ENCODE assay signal across 9 mouse cellular contexts in genomic region chr2:61490436-61491109, GRCm38 (mm10).
DNase-seq lines count a peak whose midpoint lies in the region; ATAC-seq and TF ChIP-seq lines count a peak whose summit lies in the region.
"Had no signal": no experiment of that assay in that cellular context is flagged by ENCODE, and none has a peak within 500 bp of the region (broad histone marks: within the 10 kb centered on the region; RNA-seq: fewer than 3 reads in every experiment).

No protein-coding gene starts in this region.

- no peak overlapping the region for H3K9ac ChIP-seq in lung, postnatal 0 days (replicated peaks; ENCODE audit: low read depth)
- H3K9ac ChIP-seq in ES-E14 (ENCODE audit: insufficient read depth, low read depth, low read length, poor library complexity, severe bottlenecking), result no peak overlapping the region
- no peak overlapping the region for H3K9ac ChIP-seq in heart, embryonic 11.5 days (ENCODE audit: low read depth, low read length)
- H3K9ac ChIP-seq: heart, embryonic 12.5 days; liver, embryonic 15.5 days had no signal

- no peak overlapping the region for H3K4me3 ChIP-seq in lung, postnatal 0 days (ENCODE audit: low read depth, low read length)
- no peak overlapping the region for H3K4me3 ChIP-seq in ES-E14 (ENCODE audit: insufficient read depth in 1 of 2, low read depth in 1 of 2, low read length in 2 of 2, poor library complexity in 1 of 2, severe bottlenecking in 1 of 2)
- no peak overlapping the region for H3K4me3 ChIP-seq in bone marrow macrophage, adult 2 months (ENCODE audit: insufficient read depth, low read length)
- H3K4me3 ChIP-seq in small intestine, adult 2 months (ENCODE audit: low read depth, low read length), result no peak overlapping the region
- no peak overlapping the region for H3K4me3 ChIP-seq in heart, embryonic 11.5 days (ENCODE audit: low read depth, low read length)
- H3K4me3 ChIP-seq: heart, embryonic 12.5 days; liver, embryonic 15.5 days had no signal

- TF ChIP-seq CTCF in lung, postnatal 0 days (IDR thresholded peaks at IDR 0.05), result peak; percentile 53
- peak; percentile 27; the same call in 1 of the 2 replicates for TF ChIP-seq CTCF in bone marrow macrophage, adult 2 months (IDR thresholded peaks at IDR 0.05; ENCODE audit: low read depth, low read length)
- peak; percentile 26; the same call in 1 of the 2 replicates for TF ChIP-seq CTCF in small intestine, adult 2 months (IDR thresholded peaks at IDR 0.05; ENCODE audit: extremely low read depth, insufficient read length, insufficient replicate concordance, low read depth, low read length)

- no peak for TF ChIP-seq EP300 in lung, postnatal 0 days (IDR thresholded peaks at IDR 0.05)

- 75% methylated on average over 10 of the region's 10 CpGs for WGBS in lung, postnatal 0 days
- 82% methylated on average over 10 of the region's 10 CpGs for WGBS in small intestine, adult 2 months
- 80% methylated on average over 10 of the region's 10 CpGs for WGBS in heart, embryonic 11.5 days (ENCODE audit: insufficient replicate concordance)

- H3K9me3 ChIP-seq in lung, postnatal 0 days (ENCODE audit: low read length), result no peaks in the 10 kb centered on the region
- H3K9me3 ChIP-seq in ES-E14 (ENCODE audit: control insufficient read depth, insufficient read depth, low read depth, low read length), result no peaks in the 10 kb centered on the region
- no peaks in the 10 kb centered on the region for H3K9me3 ChIP-seq in heart, embryonic 11.5 days (replicated peaks; ENCODE audit: control insufficient read depth, low read length)
- H3K9me3 ChIP-seq: heart, embryonic 12.5 days; liver, embryonic 15.5 days had no signal

- H3K4me2 ChIP-seq in lung, postnatal 0 days (replicated peaks; ENCODE audit: low read depth, low read length), result no peak overlapping the region
- no peak overlapping the region for H3K4me2 ChIP-seq in heart, embryonic 11.5 days
- H3K4me2 ChIP-seq: heart, embryonic 12.5 days; liver, embryonic 15.5 days had no signal

- H3K36me3 ChIP-seq in lung, postnatal 0 days (ENCODE audit: insufficient read depth, low read length), result no peaks in the 10 kb centered on the region
- H3K36me3 ChIP-seq in ES-E14 (ENCODE audit: control insufficient read depth, insufficient read depth, low read length, poor library complexity, severe bottlenecking), result no peaks in the 10 kb centered on the region
- H3K36me3 ChIP-seq in small intestine, adult 2 months (ENCODE audit: control insufficient read depth, insufficient read depth, low read length), result no peaks in the 10 kb centered on the region
- no peaks in the 10 kb centered on the region for H3K36me3 ChIP-seq in heart, embryonic 11.5 days (ENCODE audit: control insufficient read depth, insufficient read depth, low read length)
- H3K36me3 ChIP-seq: heart, embryonic 12.5 days; liver, embryonic 15.5 days had no signal

- H3K4me1 ChIP-seq in lung, postnatal 0 days (ENCODE audit: insufficient read depth, low read depth, low read length), result no peaks in the 10 kb centered on the region; the same call in 1 of the 2 replicates
- H3K4me1 ChIP-seq in ES-E14 (ENCODE audit: control insufficient read depth in 2 of 2, insufficient read depth in 2 of 2, low read length in 2 of 2, poor library complexity in 1 of 2), result no peaks in the 10 kb centered on the region
- H3K4me1 ChIP-seq in bone marrow macrophage, adult 2 months (ENCODE audit: control insufficient read depth, insufficient read depth, low read length), result peaks cover 12% of the 10 kb centered on the region
- H3K4me1 ChIP-seq in small intestine, adult 2 months (ENCODE audit: control insufficient read depth, insufficient read depth, insufficient read length, low read length), result peaks cover 2% of the 10 kb centered on the region; the same call in 1 of the 2 replicates
- H3K4me1 ChIP-seq in heart, embryonic 11.5 days (ENCODE audit: control insufficient read depth, insufficient read depth, low read length), result no peaks in the 10 kb centered on the region
- H3K4me1 ChIP-seq: heart, embryonic 12.5 days had no signal

- in situ Hi-C loops in ES-E14 (cut with MboI; ENCODE audit: low sequenced_read_pairs in 2 of 2, unreplicated experiment in 2 of 2), result no loop called here

- DNase-seq in lung, postnatal 0 days (ENCODE audit: low spot score), result no peak
- no peak for DNase-seq in lung, postnatal 14 days
- peak; percentile 26 for DNase-seq in ES-E14 (ENCODE audit: low read depth, low spot score)

- H3K27ac ChIP-seq in lung, postnatal 0 days (ENCODE audit: low read length), result no peak overlapping the region
- no peak overlapping the region for H3K27ac ChIP-seq in ES-E14 (ENCODE audit: insufficient read depth, low read depth, low read length, poor library complexity, severe bottlenecking)
- no peak overlapping the region for H3K27ac ChIP-seq in bone marrow macrophage, adult 2 months (ENCODE audit: insufficient read depth, low read depth, low read length)
- H3K27ac ChIP-seq in small intestine, adult 2 months (ENCODE audit: insufficient read depth, low read depth, low read length), result no peak overlapping the region
- H3K27ac ChIP-seq in heart, embryonic 11.5 days (ENCODE audit: low read depth, low read length), result no peak overlapping the region
- H3K27ac ChIP-seq: liver, embryonic 15.5 days had no signal

- no peak for TF ChIP-seq POLR2A in bone marrow macrophage, adult 2 months (IDR thresholded peaks at IDR 0.05; ENCODE audit: borderline replicate concordance, low read depth, low read length)
- no peak for TF ChIP-seq POLR2A in small intestine, adult 2 months (IDR thresholded peaks at IDR 0.05; ENCODE audit: low read depth, low read length)

- no peak for ATAC-seq in lung, postnatal 0 days
- ATAC-seq in heart, embryonic 11.5 days (replicated peaks; ENCODE audit: insufficient number of reproducible peaks, low FRiP score, low TSS enrichment), result no peak
- ATAC-seq in cerebellum, adult (ENCODE audit: insufficient number of reproducible peaks, low FRiP score, low TSS enrichment), result no peak

- no peaks in the 10 kb centered on the region for H3K27me3 ChIP-seq in lung, postnatal 0 days (replicated peaks; ENCODE audit: insufficient read depth, low read length)
- H3K27me3 ChIP-seq in small intestine, adult 2 months (ENCODE audit: control insufficient read depth, insufficient read depth, low read length), result no peaks in the 10 kb centered on the region
- H3K27me3 ChIP-seq in heart, embryonic 11.5 days (ENCODE audit: control insufficient read depth, insufficient read depth, low read length), result no peaks in the 10 kb centered on the region
- H3K27me3 ChIP-seq: heart, embryonic 12.5 days; liver, embryonic 15.5 days had no signal

TF ChIP-seq in ES-E14, 5 proteins besides CTCF, POLR2A, EP300 and RAD21:
- no peak for TF ChIP-seq ZC3H11A (IDR thresholded peaks at IDR 0.05; ENCODE audit: borderline replicate concordance, low read depth, low read length)
- TF ChIP-seq MAFK (IDR thresholded peaks at IDR 0.05; ENCODE audit: insufficient read depth, low read depth, low read length), result no peak
- TF ChIP-seq ZNF384 (IDR thresholded peaks at IDR 0.05; ENCODE audit: low read depth, low read length), result no peak
- TF ChIP-seq HCFC1 (IDR thresholded peaks at IDR 0.05; ENCODE audit: borderline replicate concordance, insufficient read depth, low read length), result no peak
- no peak for TF ChIP-seq CHD2 (IDR thresholded peaks at IDR 0.05; ENCODE audit: low read depth, low read length)
TF ChIP-seq in ES-E14: peak in this region for 0.
